Mouse (Mus musculus) spleen, adult 2 months (tissue): ENCODE measurements around the gene Akap9.

Experiments used
- CTCF ChIP-seq: fragments of 200-500 bp; IDR thresholded peaks from 2 replicates; pipeline ENCODE4 v1.5.1; 2011; ENCODE audit warnings: mild to moderate bottlenecking, inconsistent platforms; ENCODE audit not compliant: insufficient read depth, insufficient read length, insufficient replicate concordance; ENCODE audit errors: extremely low read depth
- POLR2A ChIP-seq: fragments of 200-500 bp; IDR thresholded peaks from 2 replicates; pipeline ENCODE4 v1.6.1; 2011; ENCODE audit warnings: low read depth, low read length, inconsistent platforms

- no peak for TF ChIP-seq CTCF
- TF ChIP-seq POLR2A: no peak; the same call in 1 of the 2 replicates
Measured at GRCm38 (mm10) chr5:4104341-4105040, 176.6 kb downstream of the Akap9 start, which contains the start of gene Cyp51.
